Mouse (Mus musculus): ENCODE results near the gene Rpl13a. TPM values are rescaled to one million over a fixed set of nuclear protein-coding genes. Genes with fewer than 3 reads are reported as not detected.

The Rpl13a gene
- over 10,000 TPM in 1 of 2 experiments, 1,000 to 10,000 TPM in 1; 5,910 to 13,875 TPM for polyA plus RNA-seq (2012; fragmentation: generic; extraction: Trizol)

GRCm38 (mm10) chr7:45128624-45129246, at the start of gene Rpl13a:
TSS of gene Rpl13a (minus strand) at chr7:45128761.

GRCm38 (mm10) chr7:45163735-45164490, 35.4 kb upstream of the Rpl13a start, which contains the start of gene Slc17a7:
TSS of gene Slc17a7 (plus strand) at chr7:45163949.

GRCm38 (mm10) chr7:45154096-45154992, 25.8 kb upstream of the Rpl13a start, which contains the start of the genes Pih1d1 and Aldh16a1:
TSS of gene Pih1d1 (plus strand) at chr7:45154303.
TSS of gene Aldh16a1 (minus strand) at chr7:45154584.

GRCm38 (mm10) chr7:45135993-45136567, 7.5 kb upstream of the Rpl13a start, which contains the start of the genes Gm45713 and Flt3l:
TSS of gene Gm45713 (minus strand) at chr7:45136231.
TSS of gene Flt3l (minus strand) at chr7:45136432.

GRCm38 (mm10) chr7:45124224-45125143, 4.1 kb downstream of the Rpl13a start, which contains the start of gene Rps11:
TSS of gene Rps11 (minus strand) at chr7:45124439.

GRCm38 (mm10) chr7:45103652-45104180, 24.8 kb downstream of the Rpl13a start, which contains the start of gene Fcgrt:
TSS of gene Fcgrt (minus strand) at chr7:45103851.

GRCm38 (mm10) chr7:45092048-45092447, 36.5 kb downstream of the Rpl13a start, which contains the start of gene Rcn3:
TSS of gene Rcn3 (minus strand) at chr7:45092221.

Other genes with a start within 250 kb of the Rpl13a start
- 10 to 100 TPM; 52.4 to 67.0 TPM for gene Med25, start 236.0 kb downstream of the Rpl13a start, polyA plus RNA-seq (2012; fragmentation: generic; extraction: Trizol)
- gene Fuz, start 232.7 kb downstream of the Rpl13a start, polyA plus RNA-seq (2012; fragmentation: generic; extraction: Trizol) = 10 to 100 TPM; 12.7 to 23.2 TPM
- 10 to 100 TPM; 68.5 to 88.3 TPM for gene Ap2a1, start 199.3 kb downstream of the Rpl13a start, polyA plus RNA-seq (2012; fragmentation: generic; extraction: Trizol)
- under 1 TPM in 1 of 2 experiments, not detected in 1; 0.28 TPM for gene Tsks, start 185.6 kb downstream of the Rpl13a start, polyA plus RNA-seq (2012; fragmentation: generic; extraction: Trizol)
- gene Cpt1c, start 153.9 kb downstream of the Rpl13a start, polyA plus RNA-seq (2012; fragmentation: generic; extraction: Trizol) = 10 to 100 TPM; 18.8 to 57.8 TPM
- gene Prmt1, start 142.2 kb downstream of the Rpl13a start, polyA plus RNA-seq (2012; fragmentation: generic; extraction: Trizol) = 100 to 1,000 TPM; 400 to 521 TPM
- gene Irf3, start 131.1 kb downstream of the Rpl13a start, polyA plus RNA-seq (2012; fragmentation: generic; extraction: Trizol) = 10 to 100 TPM; 48.6 to 59.4 TPM
- gene Bcl2l12, start 130.0 kb downstream of the Rpl13a start, polyA plus RNA-seq (2012; fragmentation: generic; extraction: Trizol) = 10 to 100 TPM in 1 of 2 experiments, 1 to 10 TPM in 1; 7.7 to 25.0 TPM
- gene Scaf1, start 112.4 kb downstream of the Rpl13a start, polyA plus RNA-seq (2012; fragmentation: generic; extraction: Trizol) = 10 to 100 TPM; 40.4 to 82.2 TPM
- 100 to 1,000 TPM; 124 to 245 TPM for gene Rras, start 110.8 kb downstream of the Rpl13a start, polyA plus RNA-seq (2012; fragmentation: generic; extraction: Trizol)
- gene Prr12, start 75.9 kb downstream of the Rpl13a start, polyA plus RNA-seq (2012; fragmentation: generic; extraction: Trizol) = 10 to 100 TPM; 15.5 to 50.5 TPM
- gene Nosip, start 66.3 kb downstream of the Rpl13a start, polyA plus RNA-seq (2012; fragmentation: generic; extraction: Trizol) = 10 to 100 TPM; 70.7 to 93.8 TPM
- 10 to 100 TPM; 15.9 to 50.5 TPM for gene Prrg2, start 66.1 kb downstream of the Rpl13a start, polyA plus RNA-seq (2012; fragmentation: generic; extraction: Trizol)
- gene Rcn3, start 36.5 kb downstream of the Rpl13a start, polyA plus RNA-seq (2012; fragmentation: generic; extraction: Trizol) = 100 to 1,000 TPM in 1 of 2 experiments, 10 to 100 TPM in 1; 38.2 to 683 TPM
- gene Fcgrt, start 24.9 kb downstream of the Rpl13a start, polyA plus RNA-seq (2012; fragmentation: generic; extraction: Trizol) = 100 to 1,000 TPM in 1 of 2 experiments, 10 to 100 TPM in 1; 35.9 to 373 TPM
- 1,000 to 10,000 TPM; 3,371 to 8,325 TPM for gene Rps11, start 4.3 kb downstream of the Rpl13a start, polyA plus RNA-seq (2012; fragmentation: generic; extraction: Trizol)
- gene Gm45713, start 7.5 kb upstream of the Rpl13a start, polyA plus RNA-seq (2012; fragmentation: generic; extraction: Trizol) = 1 to 10 TPM; 2.2 to 3.0 TPM
- gene Flt3l, start 7.7 kb upstream of the Rpl13a start, polyA plus RNA-seq (2012; fragmentation: generic; extraction: Trizol) = 10 to 100 TPM in 1 of 2 experiments, 1 to 10 TPM in 1; 2.1 to 23.0 TPM
- gene Pih1d1, start 25.5 kb upstream of the Rpl13a start, polyA plus RNA-seq (2012; fragmentation: generic; extraction: Trizol) = 100 to 1,000 TPM; 244 to 448 TPM
- 100 to 1,000 TPM in 1 of 2 experiments, 10 to 100 TPM in 1; 58.8 to 137 TPM for gene Aldh16a1, start 25.8 kb upstream of the Rpl13a start, polyA plus RNA-seq (2012; fragmentation: generic; extraction: Trizol)
- under 1 TPM; 0.04 to 0.18 TPM for gene Slc17a7, start 35.2 kb upstream of the Rpl13a start, polyA plus RNA-seq (2012; fragmentation: generic; extraction: Trizol)
- gene Gfy, start 50.8 kb upstream of the Rpl13a start, polyA plus RNA-seq (2012; fragmentation: generic; extraction: Trizol) = under 1 TPM; 0.04 to 0.48 TPM
- not detected for gene Pth2, start 52.2 kb upstream of the Rpl13a start, polyA plus RNA-seq (2012; fragmentation: generic; extraction: Trizol)
- gene Ccdc155, start 76.1 kb upstream of the Rpl13a start, polyA plus RNA-seq (2012; fragmentation: generic; extraction: Trizol) = 1 to 10 TPM in 1 of 2 experiments, under 1 TPM in 1; 0.71 to 4.3 TPM
- under 1 TPM in 1 of 2 experiments, not detected in 1; 0.15 TPM for gene Dkkl1, start 83.4 kb upstream of the Rpl13a start, polyA plus RNA-seq (2012; fragmentation: generic; extraction: Trizol)
- gene Tead2, start 87.0 kb upstream of the Rpl13a start, polyA plus RNA-seq (2012; fragmentation: generic; extraction: Trizol) = 100 to 1,000 TPM in 1 of 2 experiments, 10 to 100 TPM in 1; 60.5 to 105 TPM
- under 1 TPM; 0.11 to 0.28 TPM for gene Cd37, start 110.4 kb upstream of the Rpl13a start, polyA plus RNA-seq (2012; fragmentation: generic; extraction: Trizol)
- gene Slc6a16, start 112.3 kb upstream of the Rpl13a start, polyA plus RNA-seq (2012; fragmentation: generic; extraction: Trizol) = not detected
- not detected for gene Slc6a21, start 148.8 kb upstream of the Rpl13a start, polyA plus RNA-seq (2012; fragmentation: generic; extraction: Trizol)
- gene Trpm4, start 205.0 kb upstream of the Rpl13a start, polyA plus RNA-seq (2012; fragmentation: generic; extraction: Trizol) = 10 to 100 TPM; 23.4 to 26.2 TPM
- under 1 TPM; 0.02 to 0.06 TPM for gene Hrc, start 206.5 kb upstream of the Rpl13a start, polyA plus RNA-seq (2012; fragmentation: generic; extraction: Trizol)
- 1 to 10 TPM; 1.1 to 2.1 TPM for gene Ppfia3, start 238.3 kb upstream of the Rpl13a start, polyA plus RNA-seq (2012; fragmentation: generic; extraction: Trizol)
- gene Lin7b, start 241.8 kb upstream of the Rpl13a start, polyA plus RNA-seq (2012; fragmentation: generic; extraction: Trizol) = 1 to 10 TPM in 1 of 2 experiments, under 1 TPM in 1; 0.23 to 1.8 TPM

All from C3H10T1/2 (cell line).